Mouse (Mus musculus) megakaryocyte-erythroid progenitor cell, adult 5-6 weeks (primary cell): ENCODE measurements around the gene D17H6S53E. TPM values are rescaled to one million over a fixed set of nuclear protein-coding genes. Genes with fewer than 3 reads are reported as not detected.
"Not testable (repeated sequence)": the region's sequence is repeated elsewhere in the genome, so short reads cannot be mapped to it uniquely, and the experiment has no call there.

Source experiments
- ATAC-seq: replicated peaks from 2 replicates; pipeline ENCODE4 v1.8.0; 2016; ENCODE audit warnings: mild to moderate bottlenecking, inconsistent platforms; ENCODE audit not compliant: severe bottlenecking, poor library complexity, low FRiP score, low TSS enrichment
- total RNA-seq, 2 experiments: library from RNA; stranded (forward) in 1 of 2; stranded (reverse) in 1 of 2; fragments of 200-1000, 215-1000 nt in 1 of 2; fragments of >200 nt in 1 of 2; fragmentation: Nextera tagmentation in 1 of 2; gene quantifications; 2 replicates each; pipeline ENCODE4 v1.2.3; 2014 to 2017

Gene D17H6S53E
- total RNA-seq, 2 experiments from 2014 or later, result 0.70 to 9.0 TPM

DNA sequence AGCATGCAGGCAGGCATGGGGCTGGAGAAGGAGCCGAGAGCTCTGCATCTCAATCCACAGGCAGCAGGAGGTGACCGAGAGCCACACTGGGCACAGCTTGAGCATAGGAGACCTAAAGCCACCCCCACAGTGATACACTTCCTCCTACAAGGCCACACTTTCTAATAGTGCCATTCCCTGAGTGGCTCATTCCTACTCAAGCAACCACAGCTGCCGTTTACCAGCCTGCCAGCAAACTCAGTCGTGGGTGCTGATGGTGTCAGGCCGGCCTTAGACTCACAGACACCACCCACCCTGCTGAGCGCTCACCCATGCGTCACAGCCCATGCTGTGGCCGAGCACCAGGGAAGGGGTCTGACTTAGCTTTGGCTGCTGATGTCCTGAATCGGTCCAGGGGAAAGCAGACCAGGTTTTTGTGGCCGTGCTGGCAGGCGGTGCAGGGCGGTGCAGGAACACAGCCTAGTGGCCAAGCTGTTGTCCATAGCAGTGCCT, 29.0 kb upstream of the D17H6S53E start:
- no peak for ATAC-seq

DNA sequence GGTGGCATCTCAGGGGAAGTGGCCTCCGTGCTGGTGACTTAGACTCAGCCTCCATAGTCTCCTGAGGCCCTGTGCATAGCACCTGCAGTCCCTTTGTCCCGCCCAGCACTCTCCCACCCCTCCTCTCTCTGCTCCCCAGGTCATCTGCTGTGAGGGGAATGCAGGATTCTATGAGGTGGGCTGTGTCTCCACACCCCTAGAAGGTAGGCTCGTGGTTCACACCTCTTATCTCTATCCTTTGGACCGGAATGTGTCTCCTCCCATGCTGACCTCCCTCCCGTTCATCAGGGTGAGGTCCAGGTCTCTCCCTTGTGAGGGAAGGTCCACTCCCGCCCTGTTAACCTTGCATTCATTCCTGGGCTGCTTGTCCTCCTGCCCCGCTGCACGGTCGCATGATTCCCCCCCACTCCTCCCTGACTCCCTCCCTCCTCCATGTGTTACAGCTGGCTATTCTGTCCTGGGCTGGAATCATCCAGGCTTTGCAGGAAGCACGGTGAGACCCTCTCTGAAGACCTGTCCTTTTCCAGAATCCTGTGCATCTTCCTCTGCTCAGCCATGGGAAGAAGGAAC, 25.9 kb upstream of the D17H6S53E start:
- no peak for ATAC-seq

DNA sequence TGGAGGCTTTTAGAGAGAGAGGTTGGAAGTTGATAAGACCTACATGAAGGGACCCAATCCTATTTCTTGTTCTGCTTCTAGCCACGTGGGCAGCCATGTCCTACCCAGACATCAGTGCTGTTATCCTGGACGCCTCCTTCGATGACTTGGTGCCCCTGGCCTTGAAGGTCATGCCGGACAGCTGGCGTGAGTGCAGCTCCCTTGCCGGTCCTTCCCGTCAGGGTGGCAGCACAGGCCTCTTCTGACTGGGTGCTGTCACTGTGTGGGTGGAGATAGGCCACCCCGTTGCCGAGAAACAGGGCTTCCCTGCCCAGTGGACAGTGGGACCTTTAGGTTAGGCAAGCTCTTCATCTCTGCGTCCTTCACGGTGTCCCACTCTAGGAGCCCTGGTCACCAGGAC, 25.0 kb upstream of the D17H6S53E start:
- ATAC-seq, result no peak

DNA sequence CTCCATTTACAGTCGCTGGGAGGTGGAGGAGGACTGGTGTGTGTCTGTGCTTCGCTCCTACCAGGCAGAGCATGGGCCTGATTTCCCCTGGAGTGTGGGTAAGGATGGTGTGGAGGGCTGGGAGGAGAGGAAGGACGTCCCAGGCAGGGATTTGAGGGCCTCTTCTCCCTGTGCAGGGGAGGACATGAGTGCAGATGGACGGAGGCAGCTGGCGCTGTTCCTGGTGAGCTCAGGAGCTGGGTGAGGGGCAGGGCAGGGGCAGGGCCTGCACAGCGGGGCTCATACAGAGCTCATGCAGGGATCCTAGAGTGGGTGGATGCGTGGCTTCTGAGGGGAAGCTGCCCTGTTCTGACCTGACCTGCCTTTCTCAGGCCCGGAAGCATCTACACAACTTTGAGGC, 23.9 kb upstream of the D17H6S53E start:
- no peak for ATAC-seq

DNA sequence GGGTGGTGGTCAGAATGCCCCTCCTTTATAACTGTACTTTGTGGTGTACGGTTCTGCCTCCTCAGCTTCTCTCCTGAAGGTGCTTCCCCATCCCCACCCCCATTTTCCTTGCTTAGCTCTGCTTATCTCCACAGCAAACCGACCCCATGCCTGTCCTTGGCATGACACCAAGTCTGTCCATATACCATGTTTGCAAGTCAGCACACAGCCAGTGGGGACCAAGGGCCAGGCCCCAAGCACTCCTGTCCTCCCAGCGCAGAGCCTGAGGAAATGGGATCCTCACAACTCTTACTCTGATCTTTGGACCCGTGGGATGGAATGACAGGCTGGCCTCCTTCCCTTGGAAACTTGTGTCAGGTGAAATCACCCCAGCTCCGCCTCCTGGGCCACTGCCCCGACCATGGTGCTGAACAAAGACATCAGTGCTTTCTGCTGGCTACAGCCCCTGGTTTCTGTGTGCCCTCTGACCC, 22.9 kb upstream of the D17H6S53E start:
- ATAC-seq, result peak; percentile 29

DNA sequence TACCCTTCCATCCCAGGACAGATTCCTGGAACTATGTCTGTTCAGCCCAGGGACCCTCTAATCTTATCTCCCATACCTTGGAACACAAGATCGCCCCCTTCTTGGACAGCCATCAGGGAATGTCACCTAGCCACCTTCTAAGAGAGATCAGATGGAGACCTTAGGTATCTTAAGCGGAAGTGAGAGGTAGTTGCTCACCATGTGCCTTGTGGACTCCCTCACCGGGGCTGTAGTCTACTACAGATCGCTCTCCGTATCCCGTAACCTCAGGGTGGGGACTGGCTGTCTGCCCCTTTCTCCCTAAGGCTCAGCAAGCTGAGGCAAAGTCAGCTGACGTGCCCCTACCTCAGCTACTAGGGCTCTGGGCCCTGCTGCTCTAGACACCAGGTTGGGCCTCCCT, 22.1 kb upstream of the D17H6S53E start:
- no peak for ATAC-seq

DNA sequence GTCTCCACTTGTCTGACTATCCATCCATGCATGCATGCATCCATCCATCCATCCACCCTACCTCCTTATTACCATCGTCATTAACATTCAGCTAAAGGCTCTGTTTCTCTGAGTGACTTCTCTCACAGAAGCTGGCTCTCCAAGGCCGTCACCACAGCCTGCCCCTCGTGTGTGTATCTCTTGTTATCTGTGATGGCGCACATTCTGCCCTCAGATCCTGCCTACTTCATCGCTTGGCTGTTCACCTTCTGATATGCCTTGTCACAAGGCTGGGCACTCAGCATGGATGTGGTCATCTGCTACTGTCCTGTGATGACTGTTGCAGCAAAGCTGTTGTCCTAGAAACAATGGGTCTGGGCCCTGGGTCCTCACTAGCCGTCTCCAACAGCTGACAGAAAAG, 21.4 kb upstream of the D17H6S53E start:
- peak; percentile 87 for ATAC-seq

DNA sequence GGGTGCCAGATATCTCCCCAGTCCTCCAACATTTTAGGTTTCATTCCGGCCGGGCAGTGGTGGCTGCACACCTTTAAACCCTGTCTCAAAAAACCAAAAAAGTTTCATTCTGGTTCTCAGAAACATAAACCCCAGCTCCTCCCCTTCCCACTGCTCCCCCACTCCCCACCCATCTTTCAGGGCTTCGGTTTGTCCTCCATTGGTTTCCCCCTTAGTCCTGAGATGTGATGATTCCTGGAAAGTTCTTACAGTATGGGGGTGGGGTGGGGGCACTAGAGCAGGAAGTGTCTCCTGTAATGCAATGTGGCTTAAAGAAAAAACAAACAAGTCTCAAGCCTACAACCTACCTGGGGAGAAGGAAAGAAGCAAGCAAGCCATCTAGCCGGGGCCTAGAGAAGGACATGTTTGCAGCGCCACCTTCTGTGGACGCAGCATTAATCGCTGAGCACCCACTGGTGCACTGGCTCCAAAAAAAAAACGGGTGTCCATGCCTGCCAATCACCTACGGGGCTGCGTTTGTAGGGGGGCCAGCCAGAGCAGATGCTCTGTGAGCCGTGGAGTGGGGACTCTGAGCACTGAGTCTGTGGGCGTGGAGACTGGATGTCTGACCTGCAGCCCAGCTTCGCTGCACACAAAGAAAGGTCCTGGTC, 20.3 kb upstream of the D17H6S53E start:
- peak; percentile 12; the same call in 1 of the 2 replicates for ATAC-seq

DNA sequence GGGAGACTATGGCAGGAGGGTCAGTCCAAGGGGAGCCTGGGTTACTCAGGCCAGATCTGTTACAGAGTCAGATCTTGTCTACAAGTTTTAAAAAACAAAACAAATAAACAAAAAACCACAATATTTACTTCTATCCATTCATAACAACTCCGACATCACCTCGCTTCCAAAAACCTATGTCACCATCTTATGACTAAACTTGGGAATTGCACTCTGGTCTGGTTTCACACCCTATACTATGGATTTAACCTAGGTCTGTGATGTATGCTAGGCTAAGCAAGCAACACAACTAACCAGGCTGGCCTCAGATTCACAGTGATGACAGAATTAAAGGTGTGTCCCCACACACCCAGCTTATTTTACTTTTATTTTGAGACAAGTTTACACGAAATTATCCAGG, 19.7 kb upstream of the D17H6S53E start:
- ATAC-seq, result no peak

DNA sequence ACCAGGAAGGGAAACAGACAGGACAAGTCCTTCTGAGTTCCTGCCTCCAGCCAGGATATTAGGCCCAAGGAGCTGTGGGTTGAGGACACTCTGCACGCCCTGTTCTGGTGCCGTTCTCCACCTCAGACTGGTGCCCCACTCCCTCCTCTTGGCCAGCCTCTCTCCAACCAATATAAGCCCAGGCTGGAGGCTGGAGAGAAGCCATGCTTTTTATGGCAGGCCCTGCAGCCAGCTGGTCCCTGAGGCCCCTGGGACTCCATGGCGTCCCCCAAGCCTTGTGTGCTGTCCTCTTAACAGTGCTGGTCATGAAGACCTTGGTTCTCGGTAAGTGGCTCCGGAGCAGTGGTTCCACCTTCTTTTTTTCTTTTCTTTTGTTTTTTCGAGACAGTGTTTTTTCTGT, 18.1 kb upstream of the D17H6S53E start, which contains the start of gene Ly6g5c:
Gene Ly6g5c (plus strand): TSS at position 183 of the 400 bp plus-strand sequence.
- no peak for ATAC-seq

DNA sequence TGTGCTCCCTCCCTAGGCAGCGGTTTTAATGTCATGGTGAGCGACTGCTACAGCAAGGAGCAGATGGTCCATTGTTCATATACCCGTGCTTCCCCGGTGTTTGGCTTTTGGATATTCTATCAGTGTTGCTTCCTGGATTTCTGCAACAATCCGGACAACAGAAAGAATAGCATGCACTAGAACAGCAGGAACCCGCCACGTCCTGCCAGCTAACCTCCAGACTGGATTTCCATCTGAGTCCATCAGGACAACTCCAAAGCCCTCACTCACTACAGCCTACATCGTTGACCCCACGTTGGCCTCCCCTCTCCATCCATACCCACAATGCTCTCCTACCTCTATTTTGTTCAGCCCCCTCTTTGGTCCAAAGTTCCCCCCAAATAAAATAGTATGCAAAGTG, 14.4 kb upstream of the D17H6S53E start:
- no peak for ATAC-seq

DNA sequence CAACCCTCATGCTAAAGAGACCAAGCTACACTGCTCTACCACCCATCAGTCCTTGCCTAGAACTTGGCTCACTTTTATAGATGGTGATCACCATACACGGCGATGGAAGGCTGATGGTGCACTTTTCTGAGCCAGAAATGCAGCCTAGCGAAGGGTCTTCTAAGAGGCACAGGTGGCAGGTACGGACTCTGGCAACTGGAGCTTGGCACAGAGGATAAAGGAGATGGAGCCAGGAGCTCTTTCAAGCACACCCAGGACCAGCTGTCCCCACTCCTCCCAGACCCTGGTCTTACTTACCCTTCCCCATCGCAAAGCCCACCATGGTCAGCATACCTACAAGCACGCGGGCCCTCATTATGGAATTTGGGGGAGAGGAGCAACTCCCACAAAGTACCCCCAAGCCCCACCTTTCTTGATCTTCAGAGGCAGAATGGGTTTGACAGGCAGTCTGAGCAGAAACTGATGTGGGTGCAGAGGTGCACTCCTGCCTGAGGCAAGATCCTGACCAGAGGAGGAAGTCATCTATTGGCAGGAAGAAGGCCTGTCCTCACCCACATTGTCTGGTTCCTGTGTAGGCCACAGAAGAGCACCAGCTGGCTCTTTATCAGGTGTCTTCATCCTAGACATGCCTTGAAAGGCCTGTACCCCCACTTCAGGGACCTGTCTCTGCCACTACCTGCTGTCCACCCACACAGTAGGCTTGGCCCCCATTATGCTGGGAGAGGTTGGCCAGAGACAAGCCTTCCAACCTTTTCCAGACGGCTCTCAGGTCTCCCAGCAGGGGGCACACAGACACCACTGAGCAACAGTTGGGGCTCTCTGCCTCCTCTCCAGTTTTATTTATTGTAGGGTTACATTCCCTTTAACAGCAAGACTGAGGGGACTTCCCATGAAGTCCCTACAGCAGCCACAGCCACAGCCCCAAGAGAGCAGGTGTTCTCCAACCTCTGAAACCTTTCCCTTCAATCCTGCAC, 10.8 kb upstream of the D17H6S53E start, which contains the start of gene Ly6g5b:
Gene Ly6g5b (minus strand): TSS at position 383 of the 974 bp plus-strand sequence.
- peak; percentile 58; the same call in 1 of the 2 replicates for ATAC-seq

DNA sequence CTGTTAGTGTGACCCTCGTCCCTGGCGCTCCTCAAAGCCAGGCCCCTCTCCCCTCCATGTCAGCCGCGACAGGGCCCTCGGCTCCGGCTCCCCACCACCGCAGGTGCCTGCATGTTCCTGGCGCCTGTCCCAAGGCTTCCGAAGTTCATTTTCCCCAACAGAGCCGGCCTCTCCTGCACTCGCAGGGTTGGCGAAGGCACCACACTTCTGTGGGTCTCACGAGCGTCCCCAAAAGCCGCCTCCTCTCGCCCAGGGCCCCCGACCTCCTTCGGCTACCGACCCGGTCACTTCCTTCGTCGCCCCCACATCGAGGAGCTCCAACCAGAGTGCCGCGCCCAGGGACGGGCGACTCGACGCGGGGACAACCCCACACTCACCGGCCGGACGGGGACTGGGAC, 5.4 kb upstream of the D17H6S53E start:
- ATAC-seq, result no peak; the same call in 1 of the 2 replicates

DNA sequence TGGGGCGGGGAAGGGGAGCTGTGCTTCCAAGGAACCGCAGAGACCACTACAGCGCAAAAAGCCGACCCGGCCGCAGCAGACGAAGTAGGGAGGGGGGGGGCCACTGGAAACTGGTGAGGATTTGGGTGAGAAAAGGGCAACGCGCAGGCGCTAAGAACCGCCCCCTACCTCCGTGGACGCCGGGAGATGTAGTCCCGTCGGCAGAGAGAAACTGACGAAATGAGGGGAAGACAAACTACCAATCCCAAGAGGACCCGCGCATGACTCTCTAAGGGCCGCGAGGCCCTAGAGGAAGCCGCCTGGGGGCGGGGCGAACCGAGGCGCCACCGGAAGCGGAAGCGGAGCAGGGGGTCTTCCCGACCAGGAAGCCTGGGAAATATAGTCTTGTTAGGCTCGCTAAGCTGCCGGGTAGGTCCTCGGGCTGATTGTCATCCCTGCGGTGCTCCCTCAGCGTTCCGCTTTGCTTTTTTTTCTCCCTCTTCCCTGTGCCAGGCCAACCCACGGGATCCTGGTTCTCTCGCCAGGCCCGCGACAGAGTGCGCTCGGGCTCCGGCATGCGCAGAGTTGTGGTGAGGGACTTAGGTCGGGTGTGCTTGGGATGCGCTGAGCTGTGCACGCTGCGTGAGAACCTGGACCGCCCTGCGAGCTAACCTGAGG, 4.9 kb upstream of the D17H6S53E start, which contains the start of gene Gpank1:
Gene Gpank1 (plus strand): TSS at position 313 of the 657 bp plus-strand sequence.
- peak; percentile 89 for ATAC-seq

DNA sequence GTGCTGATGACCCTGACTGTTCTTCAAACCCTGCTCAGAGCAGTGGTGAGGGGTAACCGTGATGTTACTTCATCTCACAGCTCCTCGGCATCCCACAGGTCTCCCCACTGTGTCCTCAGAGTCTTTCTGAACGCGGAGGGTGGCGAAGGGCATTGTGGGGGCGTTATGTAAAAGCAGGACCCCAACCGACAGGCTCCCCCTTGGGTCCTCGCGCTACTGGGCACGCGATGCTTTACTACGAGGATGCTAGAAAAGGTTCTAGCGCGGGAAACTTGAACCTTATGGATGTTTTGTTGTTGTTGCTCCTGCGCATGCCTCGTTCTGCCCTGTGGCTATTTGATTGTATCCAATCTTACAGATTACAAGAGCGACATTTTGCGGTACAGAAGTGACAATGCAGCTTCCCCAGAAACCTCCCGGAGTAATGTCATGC, 4.3 kb upstream of the D17H6S53E start, which contains the start of gene Csnk2b:
Gene Csnk2b (minus strand): TSS at position 183 of the 433 bp plus-strand sequence.
- ATAC-seq, result peak; percentile 13

DNA sequence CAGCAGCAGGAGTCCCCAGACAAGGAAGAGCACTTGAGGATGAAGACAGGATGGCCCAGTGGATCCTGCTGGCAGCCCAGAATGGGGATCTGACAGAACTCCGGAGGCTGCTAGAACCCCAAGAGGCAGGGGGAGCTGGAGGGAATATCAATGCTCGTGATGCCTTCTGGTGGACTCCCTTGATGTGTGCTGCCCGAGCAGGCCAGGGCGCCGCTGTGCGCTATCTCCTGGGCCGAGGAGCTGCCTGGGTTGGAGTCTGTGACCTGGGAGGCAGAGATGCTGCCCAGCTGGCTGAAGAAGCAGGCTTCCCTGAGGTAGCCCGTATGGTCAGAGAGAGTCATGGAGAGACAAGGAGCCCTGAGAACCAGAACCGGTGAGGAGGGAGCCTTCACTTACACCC, 2.9 kb upstream of the D17H6S53E start:
- ATAC-seq, result not testable (repeated sequence)

DNA sequence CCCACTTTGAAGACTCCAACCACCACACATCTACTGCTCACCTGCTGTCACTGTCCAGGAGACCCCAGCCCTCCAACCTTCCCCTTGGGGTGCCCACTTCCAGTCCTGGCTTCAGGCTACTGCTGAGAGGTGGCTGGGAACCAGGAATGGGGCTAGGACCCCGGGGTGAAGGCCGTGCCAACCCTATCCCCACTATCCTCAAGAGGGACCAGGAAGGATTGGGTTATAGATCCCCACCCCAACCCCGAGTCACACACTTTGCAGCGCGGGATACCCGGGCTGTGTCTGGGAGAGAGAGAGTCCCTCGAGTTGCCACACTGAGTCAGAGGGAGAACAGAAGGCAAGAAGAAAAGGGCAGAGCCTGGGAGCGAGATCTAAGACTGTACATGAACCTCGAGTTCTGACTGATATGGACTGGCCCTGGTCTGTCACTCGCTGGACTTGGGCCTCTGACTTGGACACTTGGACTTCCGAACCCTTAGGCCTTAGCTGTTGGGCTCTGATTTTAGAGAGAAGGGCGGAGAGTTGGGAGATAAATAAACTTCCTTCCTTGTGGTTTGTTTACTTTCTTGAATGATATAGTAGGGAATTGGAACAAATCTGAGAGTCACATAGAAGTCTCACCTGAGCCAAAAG, 1.8 kb upstream of the D17H6S53E start:
- not testable (repeated sequence) for ATAC-seq

DNA sequence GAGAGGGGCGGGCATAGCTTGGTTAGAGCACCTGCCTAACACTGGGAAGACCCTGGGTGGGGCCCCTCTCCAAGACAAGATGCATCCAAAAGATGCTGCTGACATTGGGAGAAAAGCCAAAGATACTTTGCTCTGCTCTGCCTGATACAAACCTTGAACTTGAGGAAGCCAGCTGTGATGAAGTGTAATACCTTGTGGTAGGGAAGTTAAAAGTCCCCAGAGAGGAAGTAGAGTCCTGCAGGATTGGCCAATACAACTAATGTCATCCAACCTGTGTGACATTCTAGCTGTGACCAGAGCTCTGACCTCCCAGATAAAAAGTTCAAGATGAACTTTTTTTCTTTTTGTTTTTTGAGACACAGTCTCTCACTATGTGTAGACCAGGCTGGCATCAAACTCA, 1.1 kb upstream of the D17H6S53E start:
- ATAC-seq, result no peak

DNA sequence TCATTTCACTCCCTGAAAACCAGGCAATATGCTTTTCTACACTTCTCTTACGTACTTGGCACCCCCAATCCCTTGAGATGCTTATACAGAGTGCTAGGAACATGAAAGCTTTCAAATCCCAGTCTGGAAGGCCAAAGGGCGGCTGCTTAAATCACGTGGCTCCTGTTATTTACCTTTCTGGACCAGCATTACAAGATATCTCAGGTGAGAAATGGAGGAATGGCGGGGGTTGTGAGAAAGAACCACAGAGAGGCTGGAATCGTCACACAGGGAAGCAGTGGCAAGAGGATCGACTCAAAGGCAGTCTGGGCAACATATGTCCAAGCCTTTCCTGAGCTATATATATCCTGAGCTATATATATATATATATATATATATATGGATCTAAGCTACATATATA, 595 bp upstream of the D17H6S53E start:
- ATAC-seq, result no peak
